Mouse (Mus musculus) embryonic fibroblast, embryonic 13.5 days (primary cell): Measurements from ENCODE around the gene Pitpnm2.

ENCODE experiments used
- CTCF ChIP-seq: IDR thresholded peaks from 2 replicates; pipeline ENCODE4 v1.5.1; 2011; ENCODE audit warnings: mild to moderate bottlenecking, control low read depth, low read length, moderate library complexity, borderline replicate concordance; ENCODE audit not compliant: insufficient read depth
- POLR2A ChIP-seq: IDR thresholded peaks from 2 replicates; pipeline ENCODE4 v1.6.1; 2011; ENCODE audit warnings: low read depth, mild to moderate bottlenecking, control low read depth, low read length, moderate library complexity

DNA sequence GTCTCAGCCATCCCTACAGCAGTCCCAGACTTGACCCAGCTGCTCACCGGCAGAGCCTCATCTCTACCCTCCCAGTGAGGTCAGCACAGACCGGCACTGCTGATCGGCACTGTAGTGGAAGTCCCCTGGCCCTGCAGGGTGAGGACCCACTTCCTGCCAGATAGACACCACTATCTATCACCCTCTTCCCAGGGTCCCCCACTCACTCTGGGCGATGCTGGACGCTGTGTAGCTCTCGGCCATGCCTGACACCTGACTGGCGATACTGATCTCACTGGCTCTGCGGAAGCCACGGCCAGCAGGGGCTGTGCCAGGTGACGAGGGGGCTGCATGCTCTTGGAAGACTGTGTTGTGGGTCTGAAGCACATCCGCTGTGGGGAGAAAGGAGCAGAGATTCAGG is 124.5 kb downstream of the Pitpnm2 start:
- no peak for TF ChIP-seq CTCF
- TF ChIP-seq POLR2A = no peak
